Mouse (Mus musculus) heart, embryonic 13.5 days (tissue): ENCODE data around the gene Timm44. TPM values are rescaled to one million over a fixed set of nuclear protein-coding genes. Genes with fewer than 3 reads are reported as not detected.

Source experiments
- ATAC-seq: fragments of 200-750 bp; cut with Nextera tagmentation; 2 replicates; pipeline ENCODE4 v1.8.0; 2017; ENCODE audit warnings: moderate TSS enrichment; ENCODE audit not compliant: insufficient number of reproducible peaks, low FRiP score, low TSS enrichment; ENCODE audit errors: extremely low read depth
- H3K27ac ChIP-seq: fragments of 300-500 bp; sonication (generic); replicated peaks from 2 replicates; pipeline ENCODE4 v1.5.1; 2015; ENCODE audit warnings: moderate library complexity, mild to moderate bottlenecking, inconsistent platforms
- H3K27me3 ChIP-seq: fragments of 300-500 bp; sonication (generic); replicated peaks from 2 replicates; pipeline ENCODE4 v1.6.1; 2015; ENCODE audit warnings: mild to moderate bottlenecking, inconsistent platforms
- H3K36me3 ChIP-seq: fragments of 300-500 bp; sonication (generic); 2 replicates; pipeline ENCODE4 v1.6.1; 2015; ENCODE audit warnings: mild to moderate bottlenecking, inconsistent platforms
- H3K4me1 ChIP-seq: fragments of 300-500 bp; sonication (generic); 2 replicates; pipeline ENCODE4 v1.6.1; 2015; ENCODE audit warnings: inconsistent platforms
- H3K4me2 ChIP-seq: fragments of 300-500 bp; sonication (generic); 2 replicates; pipeline ENCODE4 v1.6.1; 2015; ENCODE audit warnings: inconsistent platforms, mild to moderate bottlenecking, moderate library complexity
- H3K4me3 ChIP-seq: fragments of 300-500 bp; sonication (generic); 2 replicates; pipeline ENCODE4 v1.5.1; 2015; ENCODE audit warnings: moderate library complexity, mild to moderate bottlenecking, inconsistent platforms
- H3K9ac ChIP-seq: fragments of 300-500 bp; sonication (generic); 2 replicates; pipeline ENCODE4 v1.6.1; 2015; ENCODE audit warnings: inconsistent platforms, mild to moderate bottlenecking, moderate library complexity
- H3K9me3 ChIP-seq: fragments of 300-500 bp; sonication (generic); 2 replicates; pipeline ENCODE4 v1.6.1; 2016; ENCODE audit warnings: inconsistent platforms
- WGBS: fragments of 180-500 bp; shearing (Covaris S2); methylation state at CpG from one replicate; pipeline ENCODE4 v1.1.7; 2015; ENCODE audit warnings: mixed read lengths; 5-methylcytosine and 5-hydroxymethylcytosine counted together
- polyA plus RNA-seq: library from polyadenylated mRNA; unstranded; fragments of >200 nt; fragmentation: Nextera tagmentation; extraction: Ambion mirVana; gene quantifications from 2 replicates; pipeline ENCODE4 v1.2.1, GENCODE M21; 2015

The Timm44 gene
- polyA plus RNA-seq, 1 experiment from 2014 or later = 54.4 TPM

DNA sequence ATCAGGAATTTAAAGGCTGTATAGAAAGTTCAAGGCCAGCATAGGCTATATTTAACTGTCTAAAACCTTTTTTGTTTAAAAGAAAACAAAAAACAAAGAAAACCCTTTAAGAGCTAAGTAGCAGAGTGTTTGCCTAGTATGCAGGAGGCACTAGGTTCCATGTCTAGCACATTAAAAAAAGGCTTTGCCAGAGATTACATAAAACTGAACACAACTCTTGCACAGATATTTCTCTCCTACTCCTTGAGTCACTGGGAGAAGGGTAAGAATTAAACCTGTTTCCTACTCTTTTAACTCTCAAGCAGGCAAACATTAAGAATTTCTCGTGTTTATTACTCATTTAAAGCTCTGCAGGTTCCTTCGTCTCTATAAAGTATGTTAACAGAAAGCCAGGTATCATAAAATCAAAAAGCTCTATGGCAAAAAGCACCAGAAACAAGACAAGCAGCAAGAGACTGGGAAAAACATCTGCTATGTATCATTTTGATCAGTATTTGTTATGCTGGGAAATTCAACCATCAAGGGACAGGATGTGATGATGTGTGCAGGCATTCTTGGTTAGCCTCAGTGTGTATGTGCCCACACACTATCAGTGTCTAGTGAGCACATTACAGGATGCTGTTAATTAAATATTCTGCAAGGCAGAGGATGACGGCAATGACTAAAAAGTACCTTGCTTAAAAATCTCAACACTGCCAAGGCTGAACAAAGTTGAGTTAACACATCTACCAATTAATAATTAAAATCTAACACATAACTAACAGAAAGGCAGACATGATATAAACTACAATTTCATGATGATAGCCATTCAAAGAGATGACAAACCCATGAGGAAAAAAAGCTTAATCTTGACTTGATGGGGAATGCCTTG, 37.8 kb upstream of the Timm44 start:
- peaks cover 41% of the 10 kb centered on the region for H3K36me3 ChIP-seq
- no peak overlapping the region for H3K4me2 ChIP-seq
- WGBS = 72% methylated on average over 3 of the region's 3 CpGs
- H3K9me3 ChIP-seq = no peaks in the 10 kb centered on the region
- no peak overlapping the region for H3K9ac ChIP-seq
- H3K4me1 ChIP-seq = peaks cover 28% of the 10 kb centered on the region
- H3K4me3 ChIP-seq = no peak overlapping the region
- no peaks in the 10 kb centered on the region for H3K27me3 ChIP-seq
- no peak for ATAC-seq
- H3K27ac ChIP-seq = no peak overlapping the region

DNA sequence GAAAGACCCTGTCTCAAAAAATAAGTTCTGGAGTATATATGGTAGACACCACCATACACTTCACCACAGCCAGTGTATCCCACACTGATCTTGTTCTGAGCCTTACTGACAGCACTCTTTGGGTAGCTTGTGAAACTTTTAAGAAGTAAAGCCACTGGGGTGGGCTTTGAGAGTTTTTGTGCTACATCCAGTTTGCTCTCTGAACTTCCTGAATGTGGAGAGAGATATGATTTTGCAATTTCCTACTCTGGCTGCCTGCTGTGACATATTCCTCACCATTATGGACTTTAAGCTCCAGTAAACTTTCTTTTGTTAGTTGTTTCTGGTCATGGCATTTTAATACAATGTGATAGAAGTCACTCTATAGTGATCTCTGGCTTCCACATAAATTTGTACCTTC, 36.4 kb upstream of the Timm44 start:
- Histone ChIP-seq H3K9ac (no peak overlapping the region), H3K4me1 (peaks cover 23% of the 10 kb centered on the region), H3K27me3 (no peaks in the 10 kb centered on the region), H3K36me3 (peaks cover 52% of the 10 kb centered on the region), H3K9me3 (no peaks in the 10 kb centered on the region), H3K4me3 (no peak overlapping the region), H3K27ac (no peak overlapping the region), H3K4me2 (no peak overlapping the region)
- ATAC-seq = no peak

DNA sequence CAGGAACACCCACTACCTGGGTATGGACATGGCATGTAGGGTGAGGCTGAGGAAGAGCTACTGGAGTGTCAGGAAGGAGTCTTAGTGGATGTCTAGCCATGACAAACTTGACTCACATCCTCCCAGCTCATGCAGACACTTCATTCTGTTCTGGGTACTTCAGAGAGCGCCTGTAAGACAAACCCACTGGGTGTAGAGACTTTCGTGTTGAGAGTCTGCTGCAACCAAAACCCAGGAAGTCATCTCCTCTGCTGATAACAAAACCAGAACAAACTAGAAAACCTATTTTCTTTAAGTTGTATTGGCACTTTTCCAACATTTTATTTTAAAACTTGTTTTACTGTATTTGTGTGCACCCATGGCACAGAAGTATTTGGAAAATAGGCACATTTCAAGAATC, 30.1 kb upstream of the Timm44 start:
- Histone ChIP-seq H3K4me1 (peaks cover 7% of the 10 kb centered on the region), H3K4me3 (no peak overlapping the region), H3K27ac (no peak overlapping the region), H3K27me3 (no peaks in the 10 kb centered on the region), H3K9me3 (no peaks in the 10 kb centered on the region), H3K4me2 (no peak overlapping the region), H3K36me3 (peaks cover 100% of the 10 kb centered on the region), H3K9ac (no peak overlapping the region)
- ATAC-seq = no peak
- 77% methylated on average over 2 of the region's 2 CpGs for WGBS

DNA sequence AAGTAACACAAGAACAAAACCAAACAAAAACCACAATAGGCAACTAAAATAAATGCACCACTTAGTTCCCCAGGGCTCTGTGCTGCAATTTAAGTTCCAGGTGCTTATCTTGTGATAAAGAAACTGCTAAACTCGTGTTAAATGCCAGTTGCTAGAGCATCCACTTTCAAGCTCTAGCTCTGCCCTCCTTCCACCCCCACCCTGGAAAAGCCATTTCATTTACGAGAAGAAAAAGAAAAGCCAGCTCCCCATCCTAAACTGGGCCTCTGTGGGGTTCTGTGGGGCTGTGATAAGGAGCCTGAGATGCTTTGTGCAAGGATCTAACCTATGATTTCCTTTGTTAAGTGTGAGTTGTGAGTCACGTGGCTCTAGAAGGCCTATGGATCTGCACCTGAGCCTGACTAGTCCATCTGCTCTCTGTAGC, 28.4 kb upstream of the Timm44 start:
- no peak overlapping the region for H3K9ac ChIP-seq
- H3K36me3 ChIP-seq = peaks cover 100% of the 10 kb centered on the region
- no peaks in the 10 kb centered on the region for H3K9me3 ChIP-seq
- no peak overlapping the region for H3K27ac ChIP-seq
- H3K27me3 ChIP-seq = no peaks in the 10 kb centered on the region
- 39% methylated on average over 3 of the region's 3 CpGs for WGBS
- ATAC-seq = no peak
- no peak overlapping the region for H3K4me2 ChIP-seq
- H3K4me1 ChIP-seq = peaks cover 7% of the 10 kb centered on the region
- no peak overlapping the region for H3K4me3 ChIP-seq

DNA sequence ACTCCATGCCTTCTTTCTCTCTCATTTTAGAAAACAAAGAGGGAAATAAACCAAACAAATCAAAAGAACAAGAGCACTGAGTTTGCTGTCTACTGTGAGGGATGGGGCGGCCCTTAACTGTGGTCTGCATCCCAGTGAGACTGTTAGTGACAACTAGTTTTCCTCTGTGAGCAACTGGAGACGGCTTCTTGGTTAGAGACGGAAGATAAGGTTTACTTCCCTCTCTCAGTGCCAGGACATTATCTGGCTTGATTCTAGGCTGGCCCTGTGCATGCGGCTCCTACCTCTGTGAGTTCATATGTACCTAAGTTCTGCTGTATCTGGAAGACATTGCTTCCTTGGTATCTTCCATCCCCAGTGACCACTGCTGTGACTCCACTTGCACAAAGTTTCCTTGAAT, 22.1 kb upstream of the Timm44 start:
- H3K9me3 ChIP-seq = no peaks in the 10 kb centered on the region
- no peaks in the 10 kb centered on the region for H3K4me1 ChIP-seq
- peaks cover 100% of the 10 kb centered on the region for H3K36me3 ChIP-seq
- ATAC-seq = no peak
- 71% methylated on average over 4 of the region's 4 CpGs for WGBS
- no peaks in the 10 kb centered on the region for H3K27me3 ChIP-seq
- H3K27ac ChIP-seq = no peak overlapping the region
- H3K4me2 ChIP-seq = no peak overlapping the region
- no peak overlapping the region for H3K9ac ChIP-seq
- H3K4me3 ChIP-seq = no peak overlapping the region

DNA sequence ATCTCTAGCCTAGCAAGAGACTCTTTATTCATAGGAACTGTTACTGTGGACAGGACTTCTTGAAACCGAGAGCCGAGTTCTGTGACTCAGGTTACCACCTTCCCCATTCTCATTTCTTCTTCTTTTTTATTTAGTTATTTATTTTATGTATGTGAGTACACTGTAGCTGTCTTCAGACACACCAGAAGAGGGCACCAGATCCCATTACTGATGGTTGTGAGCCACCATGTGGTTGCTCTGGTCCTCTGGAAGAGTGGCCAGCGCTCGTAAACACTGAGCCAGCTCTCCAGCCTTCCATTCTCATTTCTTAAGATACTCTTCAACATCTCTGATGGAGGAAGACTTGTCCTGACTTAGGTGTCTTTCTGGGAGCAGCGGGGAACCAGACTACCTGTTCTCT, 17.0 kb upstream of the Timm44 start:
- H3K36me3 ChIP-seq = peaks cover 99% of the 10 kb centered on the region
- no peak overlapping the region for H3K9ac ChIP-seq

DNA sequence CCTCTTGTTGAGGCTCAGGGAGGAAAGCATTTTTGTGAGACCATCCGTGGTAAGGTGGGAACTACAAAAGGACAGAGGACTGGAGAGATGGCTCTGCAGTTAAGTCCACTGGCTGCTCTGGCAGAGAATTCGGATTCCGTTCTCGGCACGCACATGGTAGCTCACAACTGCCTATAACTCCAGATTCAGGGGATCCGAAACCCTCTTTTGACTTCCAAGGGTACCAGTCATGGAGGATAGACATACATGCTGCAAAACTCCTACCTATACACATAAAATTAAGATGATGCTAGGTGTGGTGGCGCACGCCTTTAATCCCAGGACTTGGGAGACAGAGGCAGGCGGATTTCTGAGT, 375 bp upstream of the Timm44 start:
- Histone ChIP-seq H3K4me2 (peak overlapping the region; percentile 79), H3K27me3 (no peaks in the 10 kb centered on the region), H3K36me3 (peaks cover 33% of the 10 kb centered on the region), H3K27ac (peak overlapping the region; percentile 43), H3K4me1 (peaks cover 11% of the 10 kb centered on the region), H3K4me3 (peak overlapping the region; percentile 70), H3K9me3 (no peaks in the 10 kb centered on the region), H3K9ac (peak overlapping the region; percentile 87)
- ATAC-seq = 0 out of 2 replicates have a peak, but pooled peaks have one; percentile 33
- 25% methylated on average over 9 of the region's 9 CpGs for WGBS

More for the DNA sequence above, 17.0 kb upstream of the Timm44 start:
- no peak overlapping the region for H3K27ac ChIP-seq
- H3K27me3 ChIP-seq = no peaks in the 10 kb centered on the region
- no peak overlapping the region for H3K4me2 ChIP-seq
- H3K4me1 ChIP-seq = no peaks in the 10 kb centered on the region
- 89% methylated on average over 5 of the region's 5 CpGs for WGBS
- ATAC-seq = no peak
- H3K4me3 ChIP-seq = no peak overlapping the region
- no peaks in the 10 kb centered on the region for H3K9me3 ChIP-seq

DNA sequence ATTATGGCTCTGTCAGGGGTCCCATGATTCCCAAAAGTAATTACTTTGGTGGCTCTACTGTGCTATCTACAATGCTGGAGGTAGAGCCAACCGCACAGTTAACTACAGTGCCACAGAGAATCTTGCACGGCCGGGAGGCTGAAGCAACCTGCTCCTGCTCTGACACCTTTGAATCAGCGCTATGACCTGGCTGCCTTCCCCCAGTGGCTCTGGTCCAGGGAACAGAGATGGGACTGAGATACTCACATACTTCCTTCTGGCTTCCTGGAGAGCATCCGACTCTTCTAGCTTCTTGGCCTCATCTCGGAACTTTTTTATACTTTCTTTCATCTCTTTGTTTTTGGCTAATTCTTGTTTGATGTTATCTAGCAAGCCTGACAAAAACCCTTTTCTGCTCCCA, 6.1 kb downstream of the Timm44 start:
- no peaks in the 10 kb centered on the region for H3K27me3 ChIP-seq
- WGBS = 92% methylated on average over 6 of the region's 6 CpGs
- ATAC-seq = no peak
- H3K4me1 ChIP-seq = peaks cover 4% of the 10 kb centered on the region; the same call in 1 of the 2 replicates
- no peak overlapping the region for H3K27ac ChIP-seq
- no peak overlapping the region for H3K4me2 ChIP-seq
- H3K9ac ChIP-seq = no peak overlapping the region
- H3K36me3 ChIP-seq = peaks cover 98% of the 10 kb centered on the region
- no peak overlapping the region for H3K4me3 ChIP-seq
- no peaks in the 10 kb centered on the region for H3K9me3 ChIP-seq

DNA sequence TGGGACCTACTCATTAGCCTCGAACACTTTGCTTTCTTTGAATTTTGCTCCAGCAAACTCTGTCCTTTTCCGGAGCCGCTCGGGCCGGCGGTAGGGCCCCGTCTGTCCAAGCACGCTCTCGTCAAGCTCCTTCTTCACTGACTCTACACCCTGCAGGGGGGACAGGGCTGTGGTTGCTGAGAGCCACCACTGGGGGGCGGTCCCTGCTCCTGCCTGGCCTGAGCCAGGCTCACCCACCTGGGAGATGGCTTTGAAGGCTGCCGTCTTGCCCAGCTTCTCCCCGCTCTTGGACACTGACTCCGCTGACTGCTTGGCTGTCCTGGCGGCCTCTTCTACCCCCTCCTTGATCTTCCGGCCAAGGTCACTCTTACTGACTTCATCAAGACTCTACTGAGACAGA, 8.1 kb downstream of the Timm44 start:
- Histone ChIP-seq H3K9me3 (no peaks in the 10 kb centered on the region), H3K27ac (no peak overlapping the region), H3K36me3 (peaks cover 100% of the 10 kb centered on the region), H3K27me3 (no peaks in the 10 kb centered on the region), H3K4me1 (no peaks in the 10 kb centered on the region), H3K4me2 (no peak overlapping the region), H3K9ac (no peak overlapping the region), H3K4me3 (no peak overlapping the region)
- ATAC-seq = no peak
- WGBS = 80% methylated on average over 15 of the region's 15 CpGs

DNA sequence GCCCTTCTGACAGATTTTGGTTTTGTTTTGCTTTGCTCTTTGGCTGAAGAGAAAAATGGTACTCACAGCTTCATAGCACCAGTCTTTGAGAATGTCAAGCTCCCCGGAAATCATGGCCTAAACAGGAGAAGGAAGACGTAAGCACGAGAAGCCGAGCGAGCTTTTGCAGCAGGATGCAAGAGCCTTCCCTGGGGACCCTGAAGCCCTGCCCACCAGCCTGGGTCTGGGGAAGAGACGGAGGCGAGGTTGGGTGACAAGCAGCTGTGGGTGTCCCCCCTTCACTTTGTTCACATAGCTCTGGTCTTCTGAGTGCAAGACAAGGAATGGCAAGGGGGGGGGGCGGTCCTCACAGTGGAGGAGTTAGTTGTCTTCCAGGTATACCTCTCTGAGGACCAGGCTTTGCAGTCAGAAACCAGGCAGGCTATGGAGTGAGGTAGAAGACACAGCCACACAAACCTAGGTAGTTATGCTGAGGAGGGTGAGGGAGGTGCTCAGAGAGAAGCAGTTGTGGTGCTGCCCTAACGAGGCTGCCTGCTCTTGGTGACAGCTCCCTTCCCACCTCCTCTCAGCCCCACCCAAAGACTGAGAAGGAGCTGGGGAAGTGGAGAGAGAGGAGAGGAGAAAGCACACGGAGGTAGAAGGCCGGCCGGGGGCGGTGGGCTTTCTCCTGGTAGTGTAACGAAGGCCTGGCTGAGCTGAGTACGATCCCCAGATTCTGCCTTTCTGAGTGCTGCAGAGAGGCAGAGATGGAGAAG, 10.4 kb downstream of the Timm44 start:
- Histone ChIP-seq H3K36me3 (peaks cover 100% of the 10 kb centered on the region), H3K4me3 (no peak overlapping the region), H3K4me2 (no peak overlapping the region), H3K9ac (no peak overlapping the region), H3K27ac (no peak overlapping the region), H3K27me3 (no peaks in the 10 kb centered on the region), H3K9me3 (no peaks in the 10 kb centered on the region), H3K4me1 (no peaks in the 10 kb centered on the region)
- WGBS = 85% methylated on average over 15 of the region's 15 CpGs
- no peak for ATAC-seq

DNA sequence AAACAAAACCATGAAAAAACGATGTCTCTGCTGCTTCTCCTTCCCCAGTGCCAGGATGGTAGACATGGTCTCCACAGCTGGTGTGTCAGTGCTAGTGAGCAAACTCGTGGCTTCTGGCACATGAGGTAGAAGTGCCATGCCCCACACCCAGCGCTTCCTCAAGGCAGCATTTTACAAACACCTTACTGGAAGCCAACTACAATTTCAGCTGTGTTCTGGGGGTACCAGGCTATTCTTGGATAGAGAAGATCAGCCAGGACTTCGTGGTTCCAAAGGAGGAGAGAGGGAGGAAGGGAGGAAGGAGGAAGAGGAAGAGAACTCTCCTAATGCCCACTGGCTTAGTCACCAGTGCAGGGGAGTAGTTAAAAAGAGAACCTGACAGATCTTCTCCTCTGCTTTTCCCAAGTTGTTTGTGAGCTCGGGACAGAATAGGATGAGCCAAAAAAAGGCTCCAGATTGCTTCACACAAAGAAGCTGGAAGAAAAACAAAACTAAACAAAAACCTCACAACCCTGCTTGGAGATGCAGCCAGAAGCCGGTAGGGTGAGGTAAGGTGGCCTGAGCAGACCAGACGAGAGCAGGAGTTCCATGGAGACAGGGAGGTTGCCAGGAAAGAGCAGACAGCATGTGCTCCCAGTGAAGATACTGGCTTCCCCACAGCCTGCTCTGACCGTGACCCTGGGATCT, 12.5 kb downstream of the Timm44 start:
- H3K4me2 ChIP-seq = no peak overlapping the region
- WGBS = 82% methylated on average over 8 of the region's 8 CpGs
- no peak for ATAC-seq
- no peak overlapping the region for H3K27ac ChIP-seq
- no peaks in the 10 kb centered on the region for H3K27me3 ChIP-seq
- H3K4me3 ChIP-seq = no peak overlapping the region
- H3K4me1 ChIP-seq = peaks cover 11% of the 10 kb centered on the region
- no peaks in the 10 kb centered on the region for H3K9me3 ChIP-seq
- peaks cover 88% of the 10 kb centered on the region for H3K36me3 ChIP-seq
- no peak overlapping the region for H3K9ac ChIP-seq
